Mouse (Mus musculus) retina, postnatal 1 day (tissue): ENCODE data around the gene Tex2.

ENCODE experiments used
- DNase-seq: peaks from one replicate; pipeline ENCODE4 v3.0.0-alpha.2; 2012

Gene Tex2

DNA sequence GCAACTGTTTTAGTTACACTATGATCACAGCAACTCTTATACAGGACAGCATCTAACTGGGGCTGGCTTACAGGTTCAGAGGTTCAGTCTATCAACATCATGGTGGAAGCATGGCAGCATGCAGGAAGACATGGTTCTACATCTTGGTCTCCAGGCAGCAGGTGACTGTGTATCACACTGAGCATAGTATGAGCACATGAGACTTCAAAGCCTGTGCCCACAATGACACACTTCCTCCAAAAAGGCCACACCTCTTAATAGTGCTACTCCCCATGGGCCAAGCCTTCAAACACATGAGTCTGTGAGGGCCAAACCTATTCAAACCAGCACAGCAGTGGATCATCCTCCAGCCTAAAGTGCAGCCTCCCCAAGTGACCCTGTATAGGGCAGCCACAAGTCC is 70.8 kb downstream of the Tex2 start:
- no peak for DNase-seq

DNA sequence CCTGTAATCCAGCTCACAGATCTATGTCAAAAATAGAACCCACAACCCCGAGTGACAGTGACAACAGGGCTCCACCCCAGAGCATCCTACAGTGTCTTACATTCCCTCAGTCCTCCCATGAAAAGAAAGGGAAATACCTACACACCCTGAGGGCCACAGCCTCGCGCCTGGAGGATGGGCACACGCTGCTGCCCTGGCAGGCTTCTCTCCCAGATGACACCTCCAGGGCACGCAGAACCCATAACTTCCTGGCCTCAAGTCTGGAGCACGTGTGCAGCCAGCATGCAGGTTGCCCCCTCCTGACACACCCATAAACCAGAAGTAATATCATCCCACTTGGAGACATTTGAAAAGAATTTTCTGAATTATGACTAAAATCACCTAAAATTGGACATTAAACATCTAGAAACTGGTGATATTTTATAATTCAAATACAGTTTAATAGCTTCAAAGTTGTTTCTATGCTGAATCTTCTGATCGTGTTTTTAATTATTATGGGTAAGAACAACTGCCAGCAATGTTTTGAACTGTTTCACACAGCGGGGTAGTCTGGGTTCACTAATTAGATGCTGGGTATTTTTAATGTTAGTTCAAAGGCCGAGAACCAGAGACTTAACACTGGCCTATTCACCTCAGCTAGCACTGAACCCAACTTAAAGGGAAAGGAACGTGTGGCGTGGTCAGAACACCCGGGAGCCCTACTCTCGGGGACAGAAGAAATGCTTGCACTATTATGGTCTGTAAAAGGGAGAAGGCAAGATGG is 72.5 kb downstream of the Tex2 start:
- no peak for DNase-seq

DNA sequence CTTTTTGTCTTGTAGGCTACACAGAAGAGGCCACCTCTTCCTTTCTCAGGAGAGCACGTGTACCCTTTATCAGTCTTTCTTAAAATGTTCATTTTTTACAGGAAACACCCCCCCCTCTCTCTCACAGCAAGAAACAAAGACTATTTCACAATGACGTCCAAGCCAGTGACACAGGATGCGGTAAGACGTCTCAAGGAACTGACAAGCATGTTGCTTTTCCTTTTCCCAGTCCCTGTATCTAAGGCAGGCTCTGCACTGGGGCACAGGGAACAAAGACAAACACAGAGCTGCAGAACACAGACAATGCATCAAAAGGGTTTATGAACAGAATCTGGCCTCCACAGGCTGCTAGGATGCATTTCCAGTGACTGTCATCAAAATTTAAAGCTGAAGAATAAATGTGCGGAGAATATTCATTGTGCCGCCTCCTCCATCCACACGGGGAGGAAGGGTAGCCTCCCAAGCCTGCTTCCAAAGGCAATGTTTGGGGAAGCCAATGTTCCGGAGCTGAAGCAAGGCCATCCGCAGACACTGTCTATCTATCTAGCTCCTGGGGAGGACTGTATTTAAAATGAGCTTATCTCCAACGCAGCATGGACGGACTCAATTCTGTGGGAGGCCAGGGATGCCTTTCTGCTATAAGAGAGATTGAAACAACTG is 76.8 kb downstream of the Tex2 start:
- no peak for DNase-seq

DNA sequence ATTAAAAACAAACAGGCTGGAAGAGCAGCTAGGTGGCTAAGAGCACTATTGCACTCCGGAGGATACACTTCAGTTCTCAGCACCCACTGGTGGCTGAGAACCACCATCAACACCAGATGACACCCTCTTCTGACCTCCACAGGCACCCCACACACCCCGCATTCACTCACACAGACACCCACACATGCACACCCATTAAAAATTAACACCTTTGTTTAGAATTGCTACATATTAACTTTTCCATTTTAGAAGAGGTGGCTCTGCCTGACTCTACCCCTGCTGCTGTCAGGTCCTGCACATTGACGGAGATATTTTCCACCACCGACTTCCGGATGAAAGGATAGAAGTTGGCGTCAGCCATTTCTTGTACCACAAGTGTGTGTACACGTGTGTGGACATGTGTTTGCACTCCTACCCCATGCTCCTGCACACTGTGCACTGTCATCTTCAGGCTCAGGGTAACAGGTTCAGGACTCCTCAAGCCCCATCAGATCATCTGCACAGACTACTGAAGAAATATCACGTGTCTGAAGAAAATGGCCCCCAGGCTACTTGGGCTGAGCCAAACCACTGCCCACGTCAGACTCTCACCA is 77.5 kb downstream of the Tex2 start:
- DNase-seq, result no peak

DNA sequence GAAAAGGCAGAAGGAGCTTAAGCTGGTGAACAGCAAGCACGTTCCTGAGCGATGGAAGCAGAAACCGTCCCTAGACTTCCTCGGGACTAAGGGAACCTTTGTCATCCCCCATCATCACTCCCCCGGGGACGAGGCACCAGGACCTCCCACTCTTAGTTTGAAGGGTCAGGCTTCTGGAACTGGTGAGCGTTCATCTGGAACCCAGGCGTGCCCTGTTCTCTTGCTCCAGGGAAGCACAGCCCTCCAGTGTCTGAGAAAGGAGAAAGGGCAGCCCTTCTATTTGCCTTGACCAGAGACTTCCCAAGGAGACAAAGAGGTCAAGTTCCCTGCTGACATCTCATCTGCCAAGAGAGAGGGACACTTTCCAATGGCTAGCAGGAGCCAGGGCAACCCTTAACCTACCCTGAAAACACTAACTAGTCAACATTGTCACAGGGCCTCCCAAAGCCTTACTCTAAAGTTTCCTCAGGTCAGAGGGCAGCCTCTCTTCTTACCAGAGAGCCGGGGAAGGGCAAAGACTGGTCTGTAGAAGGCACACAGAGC is 80.9 kb downstream of the Tex2 start:
- DNase-seq, result no peak

DNA sequence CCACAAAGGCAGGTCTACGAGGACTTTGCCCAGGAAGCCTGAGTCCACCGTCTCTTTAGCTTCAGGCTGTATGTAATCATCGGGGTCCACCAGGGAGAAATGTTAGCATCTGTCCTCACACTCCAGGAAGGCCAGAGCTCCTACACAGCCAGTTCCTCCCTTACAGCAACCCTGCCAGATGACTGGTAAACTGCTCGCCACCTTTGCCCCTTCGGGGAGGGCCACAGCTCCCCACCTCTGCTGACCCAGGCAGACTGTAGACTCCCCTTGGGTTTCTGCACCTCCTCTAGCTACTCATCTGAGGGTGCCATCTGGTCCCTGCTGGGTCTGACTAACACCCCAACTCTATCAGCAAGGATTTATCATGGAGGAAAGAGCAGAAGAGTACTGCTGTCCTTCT is 83.4 kb downstream of the Tex2 start:
- no peak for DNase-seq

DNA sequence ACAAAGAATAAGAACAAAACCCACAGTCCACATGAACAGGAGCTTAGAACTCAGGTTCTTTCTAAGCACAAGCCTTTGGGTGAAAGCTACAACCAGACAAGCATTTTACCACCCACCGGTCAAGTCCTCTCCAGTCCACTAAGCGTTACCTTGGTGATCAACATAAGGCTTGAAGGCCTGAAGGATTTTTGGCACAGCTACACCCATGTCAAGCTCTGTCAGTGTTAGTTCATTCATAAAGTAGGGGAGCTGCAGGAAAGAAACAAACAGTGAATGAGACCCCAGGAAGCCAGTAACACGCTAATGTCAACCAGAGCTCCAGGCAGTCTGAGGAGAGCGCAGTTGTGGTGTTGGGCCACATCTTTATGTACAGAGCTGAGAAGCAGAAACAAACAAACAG is 84.1 kb downstream of the Tex2 start:
- peak; percentile 35 for DNase-seq

DNA sequence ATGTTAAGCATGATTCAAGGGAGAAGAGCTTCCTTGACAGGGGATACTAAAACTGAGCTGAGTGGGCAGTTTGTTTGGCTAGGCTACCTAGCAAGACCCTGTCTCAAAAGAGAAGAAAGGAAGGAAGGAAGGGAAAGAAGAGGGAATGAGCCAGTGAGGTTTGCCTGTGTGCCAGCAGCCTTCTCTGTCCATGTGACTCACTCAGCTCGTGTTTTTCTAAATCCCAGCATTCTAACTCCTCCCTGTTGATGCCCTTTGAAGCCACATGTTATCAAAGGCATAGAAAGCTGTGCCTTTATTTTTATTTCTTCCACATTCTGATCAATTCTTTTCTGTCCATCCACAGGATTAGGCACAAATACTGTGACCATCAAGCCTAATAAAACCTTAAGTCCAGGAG is 85.3 kb downstream of the Tex2 start:
- DNase-seq, result no peak

DNA sequence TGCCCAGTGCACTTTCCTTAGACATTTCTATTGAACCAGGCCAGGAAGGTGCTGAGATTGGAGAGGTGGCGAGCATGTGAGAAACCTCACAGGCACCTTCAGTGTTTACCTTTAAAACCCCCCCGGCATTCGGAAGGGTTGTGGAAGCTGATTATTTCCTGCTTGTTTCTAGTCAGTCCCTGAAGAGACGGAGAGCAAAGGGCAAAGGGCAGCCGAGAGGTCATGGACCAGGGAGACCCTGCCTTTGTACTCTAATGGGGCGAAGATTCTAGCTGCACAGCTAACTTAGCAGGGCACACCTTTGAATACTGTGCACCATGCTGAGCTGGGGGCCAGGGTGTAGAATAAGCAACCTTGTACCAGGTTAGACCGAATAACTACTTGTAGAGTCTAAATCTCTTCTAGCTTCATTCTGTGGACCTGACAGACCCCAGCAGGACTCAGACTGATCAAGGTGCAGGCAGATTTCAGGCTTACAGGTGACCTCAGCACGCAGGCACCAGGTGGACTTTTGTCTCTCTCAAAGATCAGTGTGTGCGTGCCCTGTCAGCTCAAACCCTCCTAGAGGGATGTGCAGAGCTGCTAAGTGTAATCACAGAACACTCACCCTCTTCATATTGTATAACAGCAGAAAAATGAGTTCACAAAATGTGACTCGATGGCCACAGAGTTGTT is 85.9 kb downstream of the Tex2 start:
- no peak for DNase-seq

DNA sequence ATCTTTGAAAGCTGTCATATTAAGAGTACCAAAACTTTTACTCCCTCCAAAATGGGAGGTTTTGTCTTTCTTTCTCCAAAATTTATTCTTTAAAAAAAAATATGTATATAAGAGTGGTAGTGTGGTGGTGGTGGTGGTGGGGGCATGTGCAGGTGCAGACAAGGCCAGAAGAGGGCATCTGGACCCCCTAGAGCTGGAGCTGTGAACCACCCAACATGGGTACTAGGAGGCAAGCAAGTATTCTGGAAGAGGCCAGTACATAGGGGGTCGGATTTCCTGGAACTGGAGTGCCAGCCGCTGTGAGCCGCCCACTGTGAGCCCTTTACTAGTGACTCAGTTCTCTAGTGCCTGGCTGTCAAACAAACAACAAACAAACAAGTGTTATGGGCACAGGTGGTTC is 90.7 kb downstream of the Tex2 start:
- DNase-seq, result peak; percentile 19

DNA sequence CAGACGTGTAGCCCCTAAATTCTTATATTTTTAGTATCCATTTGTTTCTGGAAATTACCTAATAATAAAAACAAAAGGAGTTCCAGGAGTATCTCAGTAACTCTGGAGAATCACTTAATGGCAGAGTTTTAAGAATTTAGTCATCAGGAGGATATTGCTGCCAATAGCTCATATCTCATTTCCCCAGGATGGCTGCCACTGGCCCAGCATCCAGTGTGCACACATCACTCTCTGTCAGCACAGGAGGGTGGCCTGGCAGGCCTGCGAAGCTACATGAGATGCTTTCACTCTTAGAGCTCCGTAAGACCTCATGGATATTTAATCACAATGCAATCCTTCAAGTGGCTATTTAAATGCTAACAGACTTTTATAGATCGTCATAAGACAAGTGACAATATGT is 91.6 kb downstream of the Tex2 start:
- DNase-seq, result no peak

DNA sequence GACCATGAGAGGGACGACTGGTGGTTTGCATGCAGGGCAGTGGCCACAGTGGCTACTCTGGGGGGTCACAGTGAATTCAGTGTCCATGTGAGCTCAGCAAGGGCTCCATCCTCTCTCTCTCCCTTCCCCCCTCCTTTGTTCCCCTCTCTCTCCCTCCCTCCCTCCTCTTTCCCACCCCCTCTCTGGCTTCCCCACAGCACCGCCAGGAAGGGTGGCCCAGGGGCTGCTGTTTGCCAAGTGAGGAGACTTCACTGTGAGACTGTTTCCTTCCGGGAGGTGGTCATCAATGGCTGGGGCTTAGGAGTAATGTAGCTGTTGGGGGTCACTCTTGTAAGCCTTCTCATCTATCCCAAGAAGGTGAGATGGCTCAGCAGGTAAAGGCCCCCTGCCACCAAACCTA is 92.8 kb downstream of the Tex2 start:
- no peak for DNase-seq

DNA sequence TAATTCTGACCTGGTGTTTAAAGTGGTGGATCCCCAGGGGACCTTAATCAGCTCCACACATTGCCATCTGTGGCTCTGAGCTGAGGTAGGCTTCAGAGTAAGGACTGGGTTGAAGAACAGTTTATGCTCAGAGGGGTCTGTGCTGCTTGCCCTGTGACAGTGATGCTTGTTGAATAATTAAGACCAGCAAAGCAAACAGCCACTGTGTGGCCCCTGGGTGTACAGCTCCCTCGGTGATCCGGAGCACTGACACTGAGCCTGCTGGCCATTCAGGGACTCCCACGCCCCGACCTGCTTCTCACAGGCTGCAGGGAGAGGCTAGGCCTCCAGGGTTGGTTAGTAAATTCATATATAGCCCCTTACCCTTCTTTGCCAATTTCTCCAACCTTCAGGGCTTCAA is 93.7 kb downstream of the Tex2 start:
- peak; percentile 11 for DNase-seq

DNA sequence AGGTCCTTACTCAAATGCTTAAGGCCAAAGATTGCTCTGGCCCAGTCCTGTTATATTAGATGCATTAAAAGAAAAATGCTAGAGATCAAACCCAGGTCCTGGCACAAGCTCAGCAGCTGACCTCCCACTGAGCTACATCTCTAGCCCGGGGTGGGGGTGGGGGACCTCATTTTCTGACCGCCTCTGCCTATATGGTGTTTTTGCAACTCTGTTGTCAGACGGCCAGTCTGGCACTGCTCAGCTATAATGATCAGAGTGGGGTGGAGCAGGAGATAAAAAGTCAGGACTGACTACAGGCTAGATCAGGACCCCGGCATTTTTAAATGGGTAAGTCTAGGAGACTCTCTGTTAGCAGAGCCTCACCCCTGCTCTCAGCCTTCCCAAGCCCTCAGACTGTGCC is 94.8 kb downstream of the Tex2 start:
- DNase-seq, result no peak

DNA sequence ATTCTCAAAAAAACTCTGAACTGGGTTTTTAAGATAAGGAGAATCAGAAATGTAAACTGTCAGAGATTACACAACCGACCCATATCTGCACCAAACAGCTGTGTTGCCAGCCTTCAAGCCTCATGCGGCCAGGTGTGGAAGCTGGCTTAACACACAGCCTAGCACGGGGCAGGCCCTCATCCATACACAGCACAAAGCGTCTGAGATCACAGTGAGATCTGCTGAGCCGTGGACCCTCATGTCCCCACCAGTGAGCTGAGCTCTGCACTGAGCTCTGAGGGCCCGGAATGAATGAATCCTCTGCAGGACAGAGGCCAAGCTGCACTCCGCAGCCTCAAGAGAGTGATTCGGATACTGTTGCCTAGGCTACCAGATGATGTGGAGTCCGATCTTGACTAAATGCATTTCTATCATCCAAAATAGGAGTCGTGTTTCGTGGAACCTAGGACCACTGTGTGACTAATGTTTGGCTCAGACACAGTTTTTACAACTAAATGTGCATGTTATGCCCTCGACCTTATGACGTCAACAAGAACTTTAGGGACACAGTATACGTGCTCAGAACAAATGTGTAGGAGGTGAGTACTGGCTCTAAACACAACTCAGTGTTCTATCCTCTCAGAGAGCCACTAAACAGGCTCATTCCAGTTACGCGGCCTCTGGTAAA is 98.0 kb downstream of the Tex2 start:
- no peak for DNase-seq

DNA sequence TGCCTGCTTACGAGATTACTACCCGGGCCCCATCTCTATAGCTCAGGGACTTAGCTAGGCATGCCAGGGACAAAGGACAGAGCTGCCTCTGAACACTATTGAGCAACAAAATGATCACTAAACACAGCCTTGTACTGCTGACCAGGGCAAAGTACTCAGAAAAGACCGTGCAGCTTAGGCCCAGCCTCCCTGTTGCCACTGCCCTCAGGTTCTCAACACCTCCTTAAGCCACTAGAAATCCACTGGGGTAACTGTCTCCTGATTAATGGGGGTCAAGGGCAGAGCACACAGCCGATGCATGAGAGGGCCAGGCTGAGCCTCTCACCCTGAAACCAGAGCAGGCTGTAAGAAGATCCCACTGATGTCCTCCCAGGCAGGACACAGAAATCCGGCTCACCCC is 98.8 kb downstream of the Tex2 start:
- no peak for DNase-seq

DNA sequence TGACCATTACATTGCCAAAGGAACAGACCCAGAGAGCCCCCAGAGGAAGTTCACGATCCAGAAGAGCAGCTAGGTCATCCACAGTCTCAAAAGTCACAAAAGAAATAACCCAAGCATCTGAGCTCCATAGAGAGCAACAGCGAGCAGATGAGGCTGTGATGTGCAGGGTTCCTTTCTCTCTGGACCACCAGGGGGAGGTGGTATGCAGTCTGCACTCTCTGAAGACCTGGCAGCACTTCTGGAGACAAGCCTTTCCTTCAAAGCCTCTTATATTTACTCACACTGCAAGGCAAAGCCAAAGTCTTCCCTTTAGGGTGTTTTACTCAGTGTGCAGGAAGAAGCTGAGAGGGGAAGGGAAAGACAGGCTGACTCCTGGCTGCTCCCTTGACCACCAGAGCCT is 100.1 kb downstream of the Tex2 start:
- peak; percentile 69 for DNase-seq

DNA sequence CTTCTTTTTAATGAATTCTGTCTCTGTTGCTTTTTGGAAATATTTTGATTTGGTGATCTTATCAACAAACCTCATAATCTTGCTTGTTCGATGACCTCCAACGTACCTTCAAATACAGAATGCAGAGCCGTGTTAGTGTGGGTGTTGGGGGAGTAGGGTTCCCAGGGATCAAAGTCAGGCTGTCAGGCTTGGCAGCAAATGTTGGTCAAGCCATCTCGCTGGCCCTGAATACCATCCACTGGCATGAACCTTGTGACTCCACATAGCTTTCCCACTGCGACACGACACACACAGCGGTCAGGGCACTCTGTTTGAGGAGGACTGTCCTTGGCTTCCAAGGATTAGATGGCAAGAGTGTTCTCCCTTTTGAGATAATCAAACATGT is 101.2 kb downstream of the Tex2 start:
- DNase-seq, result no peak

DNA sequence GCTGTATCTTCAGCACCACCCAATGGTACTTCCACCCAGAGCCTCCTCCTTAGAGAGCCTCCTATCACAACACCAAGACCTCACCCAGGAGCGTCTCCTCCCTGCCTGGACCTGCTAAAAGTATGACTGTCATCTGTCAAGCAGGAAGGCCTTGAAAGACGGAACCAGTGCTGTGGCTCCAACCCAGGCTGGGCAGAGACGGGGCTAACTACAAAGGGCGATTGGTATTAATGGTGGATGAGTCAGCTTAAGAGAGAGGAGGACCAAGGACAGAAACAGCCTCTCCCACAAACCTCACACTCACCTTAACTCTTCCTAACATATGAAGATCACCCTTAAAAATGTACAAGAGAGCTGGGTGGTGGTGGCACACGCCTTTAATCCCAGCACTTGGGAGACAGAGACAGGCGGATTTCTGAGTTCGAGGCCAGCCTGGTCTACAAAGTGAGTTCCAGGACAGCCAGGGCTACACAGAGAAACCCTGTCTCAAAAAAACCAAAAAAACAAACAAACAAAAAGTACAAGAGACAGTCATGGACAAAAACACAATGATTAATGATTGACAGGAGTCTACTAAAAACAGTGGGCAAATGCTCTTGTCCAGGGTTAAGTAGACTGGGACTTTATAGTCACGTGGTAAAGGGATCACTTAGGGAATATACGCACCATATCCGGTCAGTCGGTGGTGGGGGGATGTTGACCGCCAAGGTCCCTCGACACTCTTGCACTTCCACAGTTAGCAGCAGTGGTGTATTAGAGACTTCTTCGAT is 101.8 kb downstream of the Tex2 start:
- no peak for DNase-seq

DNA sequence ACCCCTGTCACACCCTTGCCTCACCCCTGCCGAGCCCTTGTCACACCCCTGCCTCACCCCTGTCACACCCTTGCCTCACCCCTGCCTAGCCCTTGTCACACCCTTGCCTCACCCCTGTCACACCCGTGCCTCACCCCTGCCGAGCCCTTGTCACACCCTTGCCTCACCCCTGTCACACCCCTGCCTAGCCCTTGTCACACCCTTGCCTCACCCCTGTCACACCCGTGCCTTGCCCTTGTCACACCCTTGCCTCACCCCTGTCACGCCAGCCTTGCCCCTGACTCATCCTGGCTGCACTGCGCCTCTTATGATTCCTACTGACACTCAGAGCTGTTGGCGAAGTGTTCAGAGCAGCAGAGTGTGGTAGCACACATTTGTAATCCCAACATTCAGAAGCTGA is 105.6 kb downstream of the Tex2 start:
- DNase-seq, result no peak

DNA sequence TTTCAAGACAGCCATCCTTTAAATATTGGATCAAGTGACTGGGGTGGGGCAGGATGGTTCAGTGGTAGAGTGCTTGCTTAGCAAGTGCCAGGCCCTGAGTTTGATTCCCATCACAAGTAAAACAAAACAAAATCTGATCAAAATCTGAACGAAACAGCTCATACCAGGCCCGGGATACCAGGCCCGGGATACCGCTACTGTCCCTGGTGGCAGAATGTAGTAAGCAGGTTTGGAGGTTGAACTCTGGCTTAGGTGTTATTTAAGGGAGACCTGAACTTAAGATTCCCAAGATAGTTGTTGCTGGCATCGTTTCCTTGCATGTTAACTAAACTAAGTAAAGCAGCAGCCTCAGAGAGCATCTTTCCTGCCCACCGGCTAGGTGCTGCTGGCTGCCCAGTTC is 107.0 kb downstream of the Tex2 start:
- DNase-seq, result no peak

DNA sequence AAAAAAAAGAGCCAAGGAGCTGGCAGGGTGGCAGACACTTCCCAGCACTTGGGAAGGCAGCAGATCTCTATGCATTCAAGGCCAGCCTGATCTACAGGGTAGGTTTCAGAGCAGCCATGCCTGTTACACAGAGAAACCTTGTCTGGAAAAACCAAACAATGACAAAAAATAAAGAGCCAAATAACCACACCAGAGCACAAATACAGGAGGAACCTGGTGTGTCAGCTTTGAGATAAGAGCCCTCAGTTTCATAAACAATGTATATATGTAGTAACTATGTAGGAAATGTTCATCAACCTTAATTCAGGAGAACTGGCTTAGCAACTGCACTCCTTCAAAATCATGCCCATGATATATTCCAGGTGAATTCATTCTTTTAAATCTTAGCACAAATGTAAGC is 109.1 kb downstream of the Tex2 start:
- no peak for DNase-seq

DNA sequence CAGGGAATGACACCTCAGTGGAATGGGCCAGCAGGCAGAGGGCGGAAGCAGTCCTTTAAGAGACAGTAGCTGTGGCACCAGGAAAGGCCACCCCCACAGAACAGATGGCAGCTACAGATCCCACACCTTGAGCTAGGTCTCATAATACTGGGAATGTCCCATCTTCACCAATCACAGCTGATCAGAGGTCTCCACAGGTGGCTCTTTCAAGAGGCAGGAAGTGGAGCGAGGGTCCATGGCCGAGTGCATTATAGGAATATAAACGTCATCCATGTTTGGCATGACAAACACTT is 109.9 kb downstream of the Tex2 start:
- no peak for DNase-seq
